Mouse (Mus musculus): Measurements from ENCODE around the gene Gm5089. TPM values are rescaled to one million over a fixed set of nuclear protein-coding genes. Genes with fewer than 3 reads are reported as not detected.

Gene Gm5089
- polyA plus RNA-seq, 1 experiment: not detected

GRCm38 (mm10) chr14:122426529-122427203, 24.2 kb downstream of the Gm5089 start:
- no peak for DNase-seq (ENCODE audit: low read depth)

- DNase-seq (ENCODE audit: low read depth): no peak
Measured at GRCm38 (mm10) chr14:122424441-122424840, 26.5 kb downstream of the Gm5089 start.

DNA sequence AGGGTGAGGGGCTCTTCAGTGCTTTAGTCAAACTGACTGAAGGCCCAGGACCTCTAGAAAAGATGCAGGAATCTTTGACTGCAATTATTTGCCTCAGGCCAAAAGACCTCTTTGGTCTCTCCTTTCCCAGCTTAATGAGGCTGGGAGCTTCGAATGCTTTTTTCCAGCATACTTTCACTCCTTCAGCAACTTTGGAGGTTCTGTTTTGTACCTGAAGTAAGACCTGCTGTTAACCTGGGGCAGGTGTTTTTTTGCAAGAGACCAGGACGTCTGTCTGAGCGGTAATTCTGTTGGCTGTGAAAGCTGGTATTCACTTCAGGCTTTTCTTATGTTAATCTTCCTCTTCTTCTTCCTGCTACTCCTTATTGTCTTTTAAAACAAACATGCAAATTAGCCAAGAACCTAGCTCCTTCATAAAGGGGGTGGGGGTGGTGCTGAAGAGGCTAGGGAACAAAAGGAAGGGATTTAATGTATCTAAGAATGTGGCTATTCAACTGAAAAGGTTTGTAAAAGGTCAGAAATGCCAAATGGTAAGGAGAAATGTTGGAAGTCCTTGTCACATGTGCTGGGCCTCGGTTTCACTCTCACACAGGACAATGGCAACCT, 34.6 kb downstream of the Gm5089 start:
- no peak for DNase-seq (ENCODE audit: low read depth)

GRCm38 (mm10) chr14:122414786-122415185, 36.1 kb downstream of the Gm5089 start:
- no peak for DNase-seq (ENCODE audit: low read depth)

DNA sequence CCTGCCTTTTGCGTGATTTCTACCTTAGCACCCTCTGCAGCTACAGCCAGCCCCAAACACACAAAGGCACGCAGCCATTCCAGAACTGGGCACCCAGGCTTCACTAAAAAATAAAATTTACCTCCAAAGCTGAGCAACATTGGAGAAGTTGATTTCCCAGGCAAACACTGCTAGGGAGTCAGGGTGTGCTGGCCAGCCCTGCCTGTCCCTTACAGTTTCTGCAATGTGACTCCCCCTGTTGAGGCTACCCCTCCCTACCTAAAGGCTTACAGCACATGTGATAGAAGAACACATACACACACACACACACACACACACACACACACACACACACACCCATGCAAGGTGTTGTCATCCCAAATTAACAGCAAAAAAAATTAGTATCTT, 37.4 kb downstream of the Gm5089 start:
- DNase-seq (ENCODE audit: low read depth): no peak

DNA sequence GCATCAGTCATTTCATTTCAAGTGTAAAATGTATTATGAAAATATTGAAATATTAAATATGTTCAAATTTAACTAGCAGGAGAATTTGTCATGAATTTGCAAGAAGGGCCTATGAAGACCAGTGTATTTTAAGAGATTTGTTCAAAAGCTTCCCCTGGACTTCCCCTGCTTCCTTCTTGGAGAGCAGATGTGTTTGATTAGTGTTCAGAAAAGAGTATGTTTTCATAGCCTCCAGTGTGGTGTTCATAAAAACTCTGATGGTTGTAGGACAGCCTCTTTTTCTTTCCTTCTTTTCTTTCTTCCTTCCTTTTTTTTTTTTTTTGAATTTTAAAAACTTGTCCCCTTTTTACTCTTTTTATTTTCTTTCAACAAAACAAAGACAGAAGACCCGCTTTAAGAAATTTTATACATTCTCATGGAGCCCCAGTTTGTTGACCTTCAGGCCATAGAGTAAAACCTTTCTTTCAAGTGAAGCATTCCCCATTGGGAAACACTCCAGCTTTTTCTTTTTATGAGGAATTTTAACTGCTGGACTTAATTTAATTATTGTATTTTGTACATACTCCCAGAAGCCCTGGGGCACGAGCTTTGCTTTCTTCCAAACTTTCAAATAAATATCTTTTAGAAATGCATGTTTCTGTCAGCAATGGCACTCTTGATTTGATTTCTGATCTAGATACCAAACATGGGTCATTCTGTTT, 37.9 kb downstream of the Gm5089 start:
- DNase-seq (ENCODE audit: low read depth): no peak

DNA sequence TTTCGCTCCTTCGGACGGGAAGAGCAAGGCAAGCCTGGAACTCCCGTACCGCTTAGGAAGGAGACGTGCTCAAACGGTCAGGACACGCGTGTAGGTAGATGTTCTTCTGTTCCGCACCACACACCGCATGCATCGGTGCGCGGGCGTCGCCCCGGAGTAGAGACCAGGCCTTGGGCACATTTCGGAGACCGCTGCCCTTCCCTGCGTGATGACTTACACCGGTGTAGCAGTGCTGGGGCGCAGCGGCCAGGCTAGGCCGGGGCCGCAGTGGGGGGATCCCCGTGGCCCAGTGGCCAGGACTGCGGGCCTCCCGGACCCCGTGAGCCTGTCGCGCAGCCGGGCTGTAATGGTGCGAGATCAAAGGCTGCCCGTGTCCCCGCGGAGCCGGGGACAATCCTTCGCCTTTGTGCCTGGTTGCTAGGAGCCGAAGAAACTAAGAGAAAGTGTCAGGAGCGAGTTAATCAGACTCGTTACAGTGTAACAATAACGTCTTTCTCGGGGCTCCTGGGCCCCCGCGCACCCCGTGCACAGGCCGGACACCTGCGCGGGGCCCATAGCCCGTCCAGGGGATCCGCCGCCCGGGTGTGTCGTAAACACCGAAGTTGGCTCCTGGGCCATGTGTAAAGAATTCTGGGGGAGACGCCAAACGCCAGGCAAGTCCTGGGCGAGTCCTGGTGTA, 44.2 kb downstream of the Gm5089 start:
- DNase-seq (ENCODE audit: low read depth): no peak

- no peak for DNase-seq (ENCODE audit: low read depth)
Measured at GRCm38 (mm10) chr14:122405897-122406540, 44.9 kb downstream of the Gm5089 start.

- no peak for DNase-seq (ENCODE audit: low read depth)
Measured at GRCm38 (mm10) chr14:122405236-122405635, 45.7 kb downstream of the Gm5089 start.

DNA sequence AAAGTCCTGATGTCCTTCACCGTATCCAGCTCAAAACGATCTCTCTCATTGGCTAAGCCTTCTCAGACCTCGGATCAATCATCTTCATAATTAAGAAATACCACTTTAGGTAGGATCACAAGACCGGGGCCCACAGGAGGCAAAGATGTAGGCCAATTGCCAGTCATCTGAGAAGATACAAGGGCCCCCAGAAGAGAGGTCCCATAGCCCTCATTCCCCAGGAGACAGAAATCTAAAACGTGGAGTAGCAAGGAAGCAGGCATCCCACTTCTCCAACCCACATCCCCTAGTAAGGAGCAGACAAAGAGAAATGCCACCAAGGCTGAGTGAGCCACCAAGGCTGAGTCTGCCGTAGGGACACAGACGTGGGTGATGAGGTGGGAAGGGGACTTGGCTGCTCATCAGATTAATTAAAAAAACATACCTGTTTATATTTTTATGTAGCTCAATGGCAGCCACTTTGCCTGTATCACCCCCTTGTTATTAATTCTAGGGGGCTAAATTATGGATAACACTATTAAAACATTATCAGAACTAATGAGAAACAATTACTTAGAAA, 46.2 kb downstream of the Gm5089 start:
- DNase-seq (ENCODE audit: low read depth): no peak

DNA sequence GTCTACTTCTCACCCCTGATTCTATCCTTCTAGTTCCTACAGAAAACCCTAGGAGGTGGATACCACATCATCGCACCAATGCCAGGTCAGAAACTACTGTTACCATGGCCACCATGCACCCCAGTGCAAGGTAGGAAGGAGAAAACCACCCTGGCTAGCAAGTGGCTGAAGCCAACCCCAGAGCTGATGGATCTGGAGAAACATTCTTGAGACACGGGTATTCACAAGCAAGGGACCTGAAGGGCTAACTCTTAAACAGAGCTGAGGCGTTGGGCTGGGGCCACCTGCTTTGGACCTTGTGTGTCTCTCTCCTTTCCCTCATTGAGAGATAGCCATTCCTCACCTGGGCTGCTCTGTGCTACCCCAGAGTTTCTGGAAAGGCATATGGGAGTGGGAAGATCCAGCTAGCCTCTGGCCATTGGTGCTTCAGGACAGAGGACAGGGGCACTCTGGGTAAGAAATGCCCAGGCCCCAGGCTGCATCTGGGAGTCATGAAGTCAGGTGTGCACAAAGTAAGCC, 47.4 kb downstream of the Gm5089 start:
- DNase-seq (ENCODE audit: low read depth): no peak

- DNase-seq (ENCODE audit: low read depth): no peak
Measured at GRCm38 (mm10) chr14:122402716-122403258, 48.1 kb downstream of the Gm5089 start.

- no peak for DNase-seq (ENCODE audit: low read depth)
Measured at GRCm38 (mm10) chr14:122401886-122402285, 49.0 kb downstream of the Gm5089 start.

DNA sequence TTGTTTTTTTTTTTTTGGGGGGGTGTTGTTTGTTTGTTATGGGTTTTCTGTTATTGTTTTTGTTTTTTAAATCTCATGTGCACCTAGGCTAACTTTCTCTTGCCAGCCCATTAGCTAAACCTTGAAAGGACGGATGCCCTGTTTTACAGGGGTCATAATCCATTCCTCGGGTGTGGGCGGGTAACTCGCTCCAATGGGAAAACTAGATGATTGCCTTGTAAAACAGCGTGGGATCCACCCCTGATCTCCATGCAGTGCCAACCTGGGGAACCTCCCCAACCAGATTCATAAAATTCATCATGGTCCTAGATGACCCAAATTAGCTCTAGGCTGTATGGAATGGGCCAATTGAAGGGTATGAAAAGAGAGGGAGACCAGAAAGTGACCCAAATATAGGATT, 51.0 kb downstream of the Gm5089 start:
- DNase-seq (ENCODE audit: low read depth): no peak

DNA sequence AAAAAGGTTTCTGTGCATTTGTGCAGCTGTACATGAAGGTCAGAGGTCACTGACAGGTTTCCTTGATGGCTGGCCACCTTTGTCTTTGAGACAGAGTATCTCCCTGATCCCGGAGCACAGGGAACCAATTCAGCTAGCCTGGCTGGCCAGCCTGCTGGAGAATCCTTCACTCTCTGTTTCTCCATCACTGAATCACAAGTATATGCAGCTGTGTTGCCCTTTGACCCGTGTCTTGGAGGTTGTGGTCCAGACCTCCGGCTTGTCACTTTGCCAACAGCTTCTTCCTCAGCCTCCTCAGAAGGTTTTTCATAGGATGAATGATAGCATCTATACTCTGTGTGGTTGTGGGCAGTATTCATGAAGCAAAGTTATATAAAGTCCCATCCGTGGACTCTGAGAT, 52.2 kb downstream of the Gm5089 start:
- DNase-seq (ENCODE audit: low read depth): no peak

GRCm38 (mm10) chr14:122393119-122393518, 57.8 kb downstream of the Gm5089 start:
- DNase-seq (ENCODE audit: low read depth): no peak

DNA sequence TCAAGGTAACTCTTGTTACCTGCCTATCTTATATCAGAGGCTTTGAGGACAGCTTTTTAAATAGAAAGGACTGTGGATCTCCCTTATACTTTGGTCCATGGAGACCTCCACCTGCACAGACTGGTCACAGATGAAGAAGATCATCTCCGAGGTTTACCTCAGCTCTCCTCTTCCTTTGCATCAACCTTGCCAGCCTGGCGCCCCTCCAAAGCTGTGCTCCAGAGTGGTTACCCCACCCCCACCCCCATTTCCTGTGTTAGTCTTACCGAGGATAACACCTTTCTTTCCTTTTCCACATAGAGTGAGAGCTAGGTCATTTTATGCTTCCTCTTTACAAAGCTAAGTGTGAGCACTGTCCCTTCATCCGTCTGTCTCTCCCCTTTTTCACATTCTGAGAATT, 60.0 kb downstream of the Gm5089 start:
- DNase-seq (ENCODE audit: low read depth): no peak

DNA sequence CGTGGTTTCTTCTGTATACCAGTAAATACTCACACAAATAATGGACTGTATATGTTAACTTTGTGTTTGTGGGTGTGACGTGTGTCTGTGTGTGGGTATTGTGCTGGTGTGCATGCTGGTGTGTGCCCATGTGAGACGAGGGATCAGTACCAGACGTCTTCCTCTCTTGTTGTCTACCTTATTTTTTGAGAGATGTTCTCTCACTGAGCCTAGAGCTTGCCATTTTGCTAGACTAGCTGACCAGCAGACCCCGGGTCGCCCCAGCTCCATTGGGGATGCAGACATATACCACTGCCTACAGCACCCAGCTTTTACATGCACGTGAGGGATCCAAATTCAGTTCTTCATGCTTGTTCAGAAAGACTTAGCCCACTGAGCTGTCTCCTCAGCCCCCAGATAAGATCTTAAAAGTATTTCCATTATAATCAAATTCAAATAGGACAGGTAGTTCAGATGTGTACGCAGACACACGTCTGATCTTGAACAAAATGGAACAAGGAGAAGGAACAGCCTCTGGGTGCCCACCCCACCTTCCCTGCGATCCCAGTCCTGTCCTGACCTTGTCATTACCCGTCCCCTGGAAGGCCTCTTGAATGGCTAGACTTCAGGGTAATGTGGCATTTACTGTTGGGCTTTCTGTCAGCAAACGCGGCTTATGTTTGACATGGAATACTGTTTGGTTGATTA, 61.1 kb downstream of the Gm5089 start:
- no peak for DNase-seq (ENCODE audit: low read depth)

- DNase-seq (ENCODE audit: low read depth): no peak
Measured at GRCm38 (mm10) chr14:122388431-122389031, 62.4 kb downstream of the Gm5089 start.

DNA sequence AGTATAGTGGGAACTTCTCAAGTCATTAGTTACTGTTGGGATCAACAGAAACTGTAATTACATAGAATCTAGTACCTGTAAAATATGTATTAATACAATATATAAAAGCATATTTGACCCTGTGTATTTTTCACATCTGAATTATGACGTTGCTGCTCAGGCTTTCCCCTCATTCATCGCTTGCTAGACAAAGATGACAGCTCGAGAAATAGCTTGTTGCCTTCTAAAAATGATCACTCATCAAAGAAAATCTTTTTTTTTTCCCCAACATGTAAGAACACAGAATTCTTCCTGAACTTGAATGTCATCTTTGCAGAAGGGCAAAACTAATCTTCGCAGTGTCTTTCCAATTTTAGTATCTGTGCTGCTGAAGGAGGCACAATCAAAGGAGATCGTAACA, 63.1 kb downstream of the Gm5089 start:
- no peak for DNase-seq (ENCODE audit: low read depth)
